Mouse (Mus musculus): ENCODE results near the gene Ahcyl2. TPM values are rescaled to one million over a fixed set of nuclear protein-coding genes. Genes with fewer than 3 reads are reported as not detected.

Gene Ahcyl2
- total and polyA plus RNA-seq, 3 experiments, result 50.0 to 204 (median 184) TPM

GRCm38 (mm10) chr6:29820926-29821325 is 53.1 kb downstream of the Ahcyl2 start:
- H3K4me3 ChIP-seq (replicated peaks in 1 of 3; ENCODE audit: low read depth in 2 of 3, low read length in 2 of 3, poor library complexity in 1 of 3), result no peak overlapping the region
- H3K4me2 ChIP-seq (ENCODE audit: insufficient read depth, low read depth, poor library complexity, severe bottlenecking), result no peak overlapping the region
- dilution Hi-C loops (cut with MboI; ENCODE audit: extremely low pct_ligation_motif_present, extremely low pct_unique_long_range_greater_than_20kb, low sequenced_read_pairs), result no loop called here
- DNase-seq (ENCODE audit: extremely low read depth), result no peak
- peaks cover 4 to 68% of the 10 kb centered on the region in 2 experiments; a peak in 3 of 4 replicates for H3K4me1 ChIP-seq (ENCODE audit: control insufficient read depth in 1 of 2, insufficient read depth in 2 of 2)
- no peaks in the 10 kb centered on the region for H3K79me2 ChIP-seq (replicated peaks; ENCODE audit: control insufficient read depth, extremely low read depth, insufficient read depth, poor library complexity, severe bottlenecking)
- H3K27me3 ChIP-seq (replicated peaks), result no peaks in the 10 kb centered on the region
- H3K36me3 ChIP-seq (replicated peaks in 1 of 2; ENCODE audit: control insufficient read depth in 1 of 2, insufficient read depth in 1 of 2, low read length in 1 of 2), result peaks cover 0 to 26% of the 10 kb centered on the region in 2 experiments
- no peaks in the 10 kb centered on the region for H3K9me3 ChIP-seq (replicated peaks; ENCODE audit: low read length)
- no peak overlapping the region for H3K9ac ChIP-seq (ENCODE audit: insufficient read depth, low read depth)
- no peak for TF ChIP-seq JUND (conservative IDR thresholded peaks at IDR 0.05; ENCODE audit: low read depth, low read length)
- no peak for TF ChIP-seq ZKSCAN1 (IDR thresholded peaks at IDR 0.05; ENCODE audit: borderline replicate concordance, low read depth, low read length)
- TF ChIP-seq MAFK (IDR thresholded peaks at IDR 0.05; ENCODE audit: insufficient replicate concordance, low read length), result no peak
- no peak for TF ChIP-seq NRF1 (IDR thresholded peaks at IDR 0.05; ENCODE audit: low read depth, low read length)
- no peak for TF ChIP-seq RAD21 (IDR thresholded peaks at IDR 0.05; ENCODE audit: low read depth, low read length)
- no peak for TF ChIP-seq ZNF384 (IDR thresholded peaks at IDR 0.05; ENCODE audit: low read depth, low read length)
- TF ChIP-seq ELF1 (IDR thresholded peaks at IDR 0.05; ENCODE audit: low read depth, low read length), result no peak
- no peak for TF ChIP-seq IRF4 (IDR thresholded peaks at IDR 0.05; ENCODE audit: low read depth, low read length)
- no peak for TF ChIP-seq SMC3 (IDR thresholded peaks at IDR 0.05; ENCODE audit: low read depth, low read length)
- no peak for TF ChIP-seq USF1 (IDR thresholded peaks at IDR 0.05; ENCODE audit: low read depth, low read length)
- no peak for TF ChIP-seq POLR2AphosphoS2 (IDR thresholded peaks at IDR 0.05; ENCODE audit: low read depth, low read length)
- TF ChIP-seq CHD1 (IDR thresholded peaks at IDR 0.05; ENCODE audit: low read depth, low read length), result no peak
- no peak for TF ChIP-seq ETS1 (conservative IDR thresholded peaks at IDR 0.05; ENCODE audit: low read depth, low read length)
- TF ChIP-seq MXI1 (IDR thresholded peaks at IDR 0.05; ENCODE audit: low read depth, low read length), result no peak
- TF ChIP-seq MAZ (IDR thresholded peaks at IDR 0.05; ENCODE audit: low read depth, low read length), result no peak
- no peak for TF ChIP-seq ZMIZ1 (IDR thresholded peaks at IDR 0.05; ENCODE audit: low read depth, low read length)
- TF ChIP-seq CTCF (conservative IDR thresholded peaks at IDR 0.05 in 1 of 2, IDR thresholded peaks at IDR 0.05 in 1 of 2; ENCODE audit: low read depth in 2 of 2, low read length in 2 of 2), result no peak
- no peak for TF ChIP-seq E2F4 (IDR thresholded peaks at IDR 0.05; ENCODE audit: insufficient replicate concordance, low read depth, low read length)
- no peak for TF ChIP-seq EP300 (IDR thresholded peaks at IDR 0.05; ENCODE audit: low read length)
- TF ChIP-seq CHD2 (IDR thresholded peaks at IDR 0.05; ENCODE audit: low read length), result no peak
- no peak overlapping the region for H3K27ac ChIP-seq (ENCODE audit: insufficient read depth, low read depth)
- in situ Hi-C loops (cut with MboI; ENCODE audit: low pct_ligation_motif_present, low pct_unique_long_range_greater_than_20kb, low sequenced_read_pairs), result loop anchor here (10.0 kb wide), 2 partner anchors 116 to 384 kb away; no protein-coding TSS in a partner anchor

DNA sequence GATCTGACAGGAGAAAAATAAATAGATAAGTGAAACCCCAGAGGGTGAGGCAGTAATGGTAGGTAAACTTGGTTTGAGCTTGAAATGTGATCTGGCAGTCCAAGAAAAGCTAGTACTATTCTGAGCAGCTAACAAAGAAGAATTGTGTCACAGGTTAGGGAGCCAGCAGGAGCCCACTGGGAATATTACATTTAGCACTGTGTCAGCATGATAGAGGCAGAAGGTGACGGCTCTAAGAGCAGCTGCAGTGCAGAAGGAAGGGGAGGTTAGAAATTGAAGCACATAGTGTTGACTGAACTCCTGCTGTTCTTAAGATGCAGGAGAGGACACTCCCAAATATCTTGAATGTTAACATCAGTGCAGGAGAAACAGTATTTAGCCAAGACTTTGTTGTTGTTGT is 54.0 kb downstream of the Ahcyl2 start:
- Histone ChIP-seq H3K9ac (ENCODE audit: insufficient read depth, low read depth) (no peak overlapping the region), H3K27me3 (replicated peaks) (no peaks in the 10 kb centered on the region), H3K79me2 (replicated peaks; ENCODE audit: control insufficient read depth, extremely low read depth, insufficient read depth, poor library complexity, severe bottlenecking) (no peaks in the 10 kb centered on the region), H3K4me3 (replicated peaks in 1 of 3; ENCODE audit: low read depth in 2 of 3, low read length in 2 of 3, poor library complexity in 1 of 3) (no peak overlapping the region), H3K36me3 (replicated peaks in 1 of 2; ENCODE audit: control insufficient read depth in 1 of 2, insufficient read depth in 1 of 2, low read length in 1 of 2) (peaks cover 0 to 25% of the 10 kb centered on the region in 2 experiments), H3K4me2 (ENCODE audit: insufficient read depth, low read depth, poor library complexity, severe bottlenecking) (no peak overlapping the region), H3K9me3 (replicated peaks; ENCODE audit: low read length) (no peaks in the 10 kb centered on the region), H3K4me1 (ENCODE audit: control insufficient read depth in 1 of 2, insufficient read depth in 2 of 2) (peaks cover 4 to 76% of the 10 kb centered on the region in 2 experiments; a peak in 3 of 4 replicates), H3K27ac (ENCODE audit: insufficient read depth, low read depth) (no peak overlapping the region)
- no peak for TF ChIP-seq CHD1 (IDR thresholded peaks at IDR 0.05; ENCODE audit: low read depth, low read length)
- no peak for TF ChIP-seq MAFK (IDR thresholded peaks at IDR 0.05; ENCODE audit: insufficient replicate concordance, low read length)
- TF ChIP-seq NRF1 (IDR thresholded peaks at IDR 0.05; ENCODE audit: low read depth, low read length), result no peak
- TF ChIP-seq EP300 (IDR thresholded peaks at IDR 0.05; ENCODE audit: low read length), result no peak
- no peak for TF ChIP-seq E2F4 (IDR thresholded peaks at IDR 0.05; ENCODE audit: insufficient replicate concordance, low read depth, low read length)
- no peak for TF ChIP-seq BHLHE40 (IDR thresholded peaks at IDR 0.05; ENCODE audit: low read depth, low read length)
- no peak for TF ChIP-seq GABPA (IDR thresholded peaks at IDR 0.05; ENCODE audit: insufficient replicate concordance, low read depth, low read length)
- no peak for TF ChIP-seq KAT2A (IDR thresholded peaks at IDR 0.05; ENCODE audit: insufficient replicate concordance, low read length)
- no peak for TF ChIP-seq RCOR1 (conservative IDR thresholded peaks at IDR 0.05; ENCODE audit: low read depth, low read length)
- TF ChIP-seq UBTF (IDR thresholded peaks at IDR 0.05; ENCODE audit: low read depth, low read length), result no peak
- no peak for TF ChIP-seq ZC3H11A (IDR thresholded peaks at IDR 0.05; ENCODE audit: low read depth, low read length)
- TF ChIP-seq HCFC1 (IDR thresholded peaks at IDR 0.05; ENCODE audit: low read depth, low read length), result no peak
- TF ChIP-seq IRF4 (IDR thresholded peaks at IDR 0.05; ENCODE audit: low read depth, low read length), result no peak
- DNase-seq (ENCODE audit: extremely low read depth), result no peak
- in situ Hi-C loops (cut with MboI; ENCODE audit: low pct_ligation_motif_present, low pct_unique_long_range_greater_than_20kb, low sequenced_read_pairs) (loop anchor here (10.0 kb wide), 2 partner anchors 117 to 383 kb away; no protein-coding TSS in a partner anchor), dilution Hi-C loops (cut with MboI; ENCODE audit: extremely low pct_ligation_motif_present, extremely low pct_unique_long_range_greater_than_20kb, low sequenced_read_pairs) (no loop called here)

Data from CH12.LX (cell line).